Mouse (Mus musculus) erythroid progenitor cell, adult 5-6 weeks (primary cell): Measurements from ENCODE around the gene Jak3. TPM values are rescaled to one million over a fixed set of nuclear protein-coding genes. Genes with fewer than 3 reads are reported as not detected.

Source experiments
- ATAC-seq: replicated peaks from 2 replicates; pipeline ENCODE4 v1.8.0; 2016; ENCODE audit warnings: moderate number of reproducible peaks, mild to moderate bottlenecking, moderate TSS enrichment, inconsistent platforms; ENCODE audit not compliant: poor library complexity, low FRiP score, severe bottlenecking
- total RNA-seq, 2 experiments: library from RNA; stranded (forward) in 1 of 2; stranded (reverse) in 1 of 2; fragments of 150-400 nt in 1 of 2; fragments of 186-747, 209-891 nt in 1 of 2; gene quantifications; 2 replicates each; pipeline versions ENCODE4 v1.2.3 to v1.2.4; 2015 to 2017; ENCODE audit warnings: low replicate concordance in 2 of 2

Jak3 gene
- total RNA-seq, 2 experiments from 2014 or later: 0.68 to 2.1 TPM

- ATAC-seq: peak; percentile 80
Observed at GRCm38 (mm10) chr8:71660325-71661120, 15.6 kb upstream of the Jak3 start.

GRCm38 (mm10) chr8:71665331-71666130, 10.6 kb upstream of the Jak3 start:
- no peak for ATAC-seq

DNA sequence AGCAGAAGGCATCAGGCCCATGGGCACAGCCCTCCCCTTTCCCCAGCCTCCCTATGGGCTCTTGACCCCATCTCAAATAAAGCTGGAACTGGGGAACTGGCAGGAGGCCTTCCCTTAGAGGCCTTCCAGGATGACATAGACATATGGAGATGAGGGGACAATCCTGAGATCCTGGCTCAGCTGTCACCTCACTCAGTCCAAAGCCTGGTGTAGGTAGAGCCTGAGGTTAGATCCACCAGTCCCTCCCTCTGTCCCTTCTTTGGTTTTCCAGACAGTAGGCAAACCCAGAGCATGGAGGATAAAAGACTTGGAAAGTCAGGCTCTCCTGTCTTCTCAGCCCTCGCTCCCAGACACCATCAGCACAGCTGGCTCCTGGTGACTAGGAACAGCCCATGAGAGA, 9.2 kb upstream of the Jak3 start:
- ATAC-seq: no peak

DNA sequence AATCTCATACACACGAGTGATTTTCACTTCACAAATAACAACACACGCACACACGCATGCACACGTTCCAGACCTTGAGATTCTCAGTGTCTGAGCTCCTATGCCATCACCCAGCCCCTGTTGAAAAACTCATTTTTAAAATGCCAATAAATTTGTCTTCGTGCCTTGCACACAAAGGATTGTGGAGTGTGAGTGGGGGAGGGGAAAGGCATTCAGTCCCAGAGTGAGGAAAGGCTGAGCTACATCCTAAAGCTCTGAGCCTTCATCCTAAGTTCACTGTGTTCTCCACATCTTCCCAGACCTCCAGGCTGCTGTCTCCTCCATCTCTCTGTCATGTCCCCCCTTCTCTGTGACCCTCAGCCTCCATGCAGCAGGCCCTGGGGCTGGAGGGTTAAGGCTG, 8.8 kb upstream of the Jak3 start:
- no peak for ATAC-seq

GRCm38 (mm10) chr8:71668220-71668975, 7.7 kb upstream of the Jak3 start:
- ATAC-seq: no peak

DNA sequence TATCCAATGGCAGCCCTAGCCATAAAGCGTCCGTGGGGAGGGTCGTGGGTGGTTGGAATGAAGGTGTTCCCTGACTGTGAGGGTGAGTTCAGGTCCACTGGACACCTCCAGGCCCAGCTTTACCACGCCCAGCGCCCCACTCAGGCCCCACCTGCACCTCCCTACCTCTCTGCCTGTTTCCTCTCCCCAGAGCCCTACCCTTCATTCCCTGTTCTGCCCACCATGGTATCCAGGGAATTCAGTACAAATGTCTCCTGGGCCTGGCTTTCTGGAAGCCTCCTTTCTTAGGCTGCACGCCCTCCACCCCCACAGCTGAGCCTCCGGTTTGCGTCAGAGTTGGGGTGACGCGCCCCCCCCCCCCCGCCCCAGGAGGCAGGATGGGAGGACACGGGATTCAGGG, 5.9 kb upstream of the Jak3 start:
- ATAC-seq: no peak

GRCm38 (mm10) chr8:71670621-71671548, 5.2 kb upstream of the Jak3 start:
- no peak for ATAC-seq

GRCm38 (mm10) chr8:71671549-71671965, 4.5 kb upstream of the Jak3 start, which contains the start of gene Unc13a:
Gene Unc13a (minus strand): TSS chr8:71671757.
- ATAC-seq: peak; percentile 83

- ATAC-seq: no peak
Observed at GRCm38 (mm10) chr8:71672168-71672735, 3.8 kb upstream of the Jak3 start.

DNA sequence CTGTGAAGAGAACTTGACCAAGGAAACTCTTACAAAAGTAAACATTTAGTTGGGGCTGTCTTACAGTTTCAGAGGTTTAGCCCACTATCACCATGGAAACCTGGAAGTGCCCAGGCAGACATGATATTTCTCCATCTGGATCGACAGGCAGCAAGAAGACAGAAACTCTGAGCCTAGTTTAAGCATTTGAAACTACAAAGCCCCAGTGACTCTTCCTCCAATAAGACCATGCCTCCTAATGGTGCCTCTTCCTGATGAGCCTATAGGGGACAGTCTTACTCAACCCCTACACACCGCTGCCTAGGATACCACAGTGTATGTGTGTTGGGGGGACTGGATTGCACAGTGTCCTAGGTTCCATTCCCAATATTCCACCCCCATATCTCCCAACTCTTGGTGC, 2.0 kb upstream of the Jak3 start:
- ATAC-seq: no peak

DNA sequence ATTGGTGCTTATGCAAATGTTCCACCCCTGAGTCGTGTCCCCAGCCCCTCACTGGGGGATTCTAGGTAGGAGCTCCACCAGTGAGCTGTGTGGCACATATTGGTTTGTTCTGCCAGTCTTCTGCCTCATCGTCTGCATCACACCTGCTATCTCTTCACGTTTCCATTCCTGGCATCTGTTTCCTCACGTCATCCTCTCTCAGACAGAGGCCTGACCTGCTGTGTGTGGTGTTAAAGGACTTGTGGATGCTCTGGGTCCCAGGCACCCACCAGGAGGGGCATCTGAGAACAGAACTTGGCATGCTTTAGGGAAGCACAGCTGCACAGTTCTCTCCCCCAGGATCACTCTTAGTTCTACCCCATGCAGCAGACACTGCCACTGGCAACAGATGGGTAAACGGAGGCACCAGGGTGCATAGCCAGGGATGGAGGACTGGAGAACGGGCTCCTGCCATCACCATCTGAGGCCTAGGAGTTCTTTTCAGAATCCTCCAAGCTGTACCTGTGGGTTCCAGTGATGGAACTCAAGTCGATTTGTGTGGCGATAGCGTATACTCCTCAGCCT, 558 bp upstream of the Jak3 start:
- ATAC-seq: no peak

- ATAC-seq: no peak
Observed at GRCm38 (mm10) chr8:71676803-71677202, 707 bp downstream of the Jak3 start.

DNA sequence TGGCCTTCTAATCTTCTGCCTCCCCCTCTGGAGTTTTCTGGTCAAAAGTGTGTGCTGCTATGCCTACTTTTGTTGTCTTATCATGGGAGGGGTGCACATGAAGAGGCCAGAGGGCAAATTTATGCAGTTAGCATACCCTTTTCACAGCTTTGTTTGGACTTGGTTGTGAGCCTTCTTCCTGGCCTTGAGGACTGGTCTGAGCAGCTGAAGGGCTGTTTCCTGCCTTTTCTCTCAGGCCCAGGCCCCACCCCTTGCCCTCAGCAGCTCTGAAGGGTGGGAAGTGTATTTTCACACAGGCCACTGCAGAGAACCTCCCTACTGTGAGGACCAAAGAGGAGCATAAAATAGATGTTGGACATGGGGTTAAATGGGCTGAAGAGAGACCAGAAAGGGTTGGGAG, 1.5 kb downstream of the Jak3 start:
- no peak for ATAC-seq

- ATAC-seq: no peak
Observed at GRCm38 (mm10) chr8:71678216-71678615, 2.1 kb downstream of the Jak3 start.

DNA sequence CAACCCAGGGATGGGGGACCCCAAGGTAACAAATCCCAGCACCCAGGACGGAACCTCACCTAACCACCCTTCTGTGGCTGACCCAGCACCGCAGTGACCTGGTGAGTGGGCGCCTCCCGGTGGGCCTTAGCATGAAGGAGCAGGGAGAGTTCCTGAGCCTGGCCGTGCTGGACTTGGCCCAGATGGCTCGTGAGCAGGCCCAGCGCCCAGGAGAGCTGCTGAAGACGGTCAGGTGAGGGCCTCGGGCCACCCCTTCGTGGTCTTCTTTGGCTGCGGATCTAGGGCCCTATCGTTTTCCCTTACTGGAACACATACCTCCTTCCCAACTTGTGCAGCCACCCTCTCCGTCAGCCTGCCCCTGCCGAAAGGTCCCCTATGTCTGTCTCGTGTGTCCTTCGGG, 3.0 kb downstream of the Jak3 start:
- no peak for ATAC-seq

DNA sequence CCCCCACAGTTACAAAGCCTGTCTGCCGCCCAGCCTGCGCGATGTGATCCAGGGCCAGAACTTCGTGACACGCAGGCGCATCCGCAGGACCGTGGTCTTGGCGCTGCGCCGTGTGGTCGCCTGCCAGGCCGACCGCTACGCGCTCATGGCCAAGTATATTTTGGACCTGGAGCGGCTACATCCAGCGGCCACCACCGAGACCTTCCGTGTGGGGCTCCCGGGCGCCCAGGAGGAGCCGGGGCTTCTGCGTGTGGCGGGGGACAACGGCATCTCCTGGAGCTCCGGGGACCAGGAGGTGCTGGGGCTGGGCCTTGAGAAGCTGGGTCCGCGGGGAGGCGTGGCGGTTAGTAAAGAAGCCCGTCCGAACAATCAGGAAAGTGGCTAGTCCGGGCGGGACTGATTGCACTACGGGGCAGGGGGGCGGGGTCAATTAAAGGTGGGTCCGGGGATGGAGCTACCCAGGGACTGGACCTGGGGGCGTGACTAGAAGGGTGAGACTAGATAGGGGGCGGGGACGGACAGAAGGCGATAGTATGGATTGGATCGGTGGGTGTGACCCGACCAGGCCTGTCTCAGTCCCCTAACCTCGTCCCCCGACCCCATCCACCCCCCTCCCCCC, 3.6 kb downstream of the Jak3 start:
- ATAC-seq: no peak

DNA sequence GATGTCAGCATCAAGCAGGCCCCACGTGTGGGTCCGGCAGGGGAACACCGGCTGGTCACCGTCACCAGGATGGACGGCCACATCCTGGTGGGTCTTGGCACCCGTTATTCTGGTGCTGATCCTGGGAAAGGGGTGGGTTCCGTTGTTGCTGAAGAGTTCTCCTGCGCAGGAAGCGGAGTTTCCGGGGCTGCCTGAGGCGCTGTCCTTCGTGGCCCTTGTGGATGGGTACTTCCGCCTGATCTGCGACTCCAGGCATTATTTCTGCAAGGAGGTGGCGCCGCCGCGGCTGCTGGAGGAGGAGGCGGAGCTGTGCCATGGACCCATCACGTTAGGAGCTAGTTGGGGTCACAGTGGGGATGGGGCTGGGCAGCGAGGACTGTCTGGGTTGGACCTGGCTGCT, 4.4 kb downstream of the Jak3 start:
- no peak for ATAC-seq

DNA sequence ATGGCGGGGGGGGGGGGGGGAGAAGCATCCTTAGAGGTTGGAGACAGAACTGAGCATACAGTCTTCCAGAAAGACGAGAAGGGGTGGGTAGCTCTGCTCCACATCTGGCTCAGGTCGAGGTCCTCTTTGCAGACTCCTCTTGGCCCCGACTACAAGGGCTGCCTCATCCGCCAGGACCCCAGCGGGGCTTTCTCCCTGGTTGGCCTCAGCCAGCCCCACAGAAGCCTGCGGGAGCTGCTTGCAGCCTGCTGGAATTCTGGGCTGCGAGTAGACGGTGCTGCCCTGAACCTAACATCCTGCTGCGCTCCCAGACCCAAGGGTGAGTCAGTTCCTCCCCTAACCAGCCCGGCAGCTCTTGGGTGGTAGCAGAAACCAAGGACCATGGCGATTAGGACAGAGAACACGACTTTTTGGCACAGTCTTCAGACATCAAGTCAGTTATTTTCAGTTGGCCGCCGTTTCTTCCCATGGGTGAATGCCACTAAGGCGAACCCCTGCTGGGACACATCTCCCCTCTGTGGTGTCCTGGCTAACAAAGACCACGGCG, 5.3 kb downstream of the Jak3 start:
- ATAC-seq: no peak
